Mouse (Mus musculus) lung, postnatal 0 days (tissue): ENCODE measurements around the gene Grm7. TPM values are rescaled to one million over a fixed set of nuclear protein-coding genes. Genes with fewer than 3 reads are reported as not detected.

Experiments
- ATAC-seq: fragments of 200-750 bp; cut with Nextera tagmentation; 2 replicates; pipeline ENCODE4 v1.8.0; 2017; ENCODE audit warnings: moderate library complexity
- DNase-seq: peaks from one replicate; pipeline ENCODE4 v3.0.0-alpha.2; 2016; ENCODE audit warnings: low spot score
- H3K27ac ChIP-seq: fragments of 300-500 bp; sonication (generic); 2 replicates; pipeline ENCODE4 v1.5.1; 2014; ENCODE audit warnings: antibody characterized with exemption, mild to moderate bottlenecking, low read length, mixed read lengths
- H3K27me3 ChIP-seq: fragments of 300-500 bp; sonication (generic); replicated peaks from 2 replicates; pipeline ENCODE4 v1.6.1; 2014; ENCODE audit warnings: low read length, mixed read lengths; ENCODE audit not compliant: insufficient read depth
- H3K36me3 ChIP-seq: fragments of 300-500 bp; sonication (generic); 2 replicates; pipeline ENCODE4 v1.6.1; 2014; ENCODE audit warnings: low read length, mixed read lengths; ENCODE audit not compliant: insufficient read depth
- H3K4me1 ChIP-seq: fragments of 300-500 bp; sonication (generic); 2 replicates; pipeline ENCODE4 v1.6.1; 2014; ENCODE audit warnings: antibody characterized with exemption, low read depth, low read length, mixed read lengths; ENCODE audit not compliant: insufficient read depth
- H3K4me2 ChIP-seq: fragments of 300-500 bp; sonication (generic); replicated peaks from 2 replicates; pipeline ENCODE4 v1.6.1; 2014; ENCODE audit warnings: low read depth, mild to moderate bottlenecking, low read length, moderate library complexity, mixed read lengths
- H3K4me3 ChIP-seq: fragments of 300-500 bp; sonication (generic); 2 replicates; pipeline ENCODE4 v1.5.1; 2014; ENCODE audit warnings: low read depth, low read length
- H3K9ac ChIP-seq: fragments of 300-500 bp; sonication (generic); replicated peaks from 2 replicates; pipeline ENCODE4 v1.6.1; 2014; ENCODE audit warnings: low read depth, mild to moderate bottlenecking
- H3K9me3 ChIP-seq: fragments of 300-500 bp; sonication (generic); 2 replicates; pipeline ENCODE4 v1.6.1; 2016; ENCODE audit warnings: low read length, mixed read lengths
- CTCF ChIP-seq: IDR thresholded peaks from 2 replicates; pipeline ENCODE4 v1.5.1; 2016; ENCODE audit warnings: antibody characterized with exemption, mild to moderate bottlenecking
- EP300 ChIP-seq: IDR thresholded peaks from 2 replicates; pipeline ENCODE4 v1.6.1; 2016; ENCODE audit warnings: antibody characterized with exemption, mild to moderate bottlenecking, control low read depth
- WGBS: fragments of 180-500 bp; shearing (Covaris S2); extraction: QIAGEN DNeasy Blood & Tissue Kit; methylation state at CpG from one replicate; pipeline ENCODE4 v1.1.7; 2014; 5-methylcytosine and 5-hydroxymethylcytosine counted together
- polyA plus RNA-seq: library from polyadenylated mRNA; unstranded; fragments of >200 nt; fragmentation: Nextera tagmentation; extraction: Ambion mirVana; gene quantifications from 2 replicates; pipeline ENCODE4 v1.2.1, GENCODE M21; 2015

The Grm7 gene
- polyA plus RNA-seq, 1 experiment from 2014 or later: not detected

GRCm38 (mm10) chr6:111105485-111105884 lies 460.1 kb downstream of the Grm7 start:
- Histone ChIP-seq H3K9ac (no peak overlapping the region), H3K4me1 (no peaks in the 10 kb centered on the region), H3K27me3 (no peaks in the 10 kb centered on the region), H3K4me3 (no peak overlapping the region), H3K9me3 (no peaks in the 10 kb centered on the region), H3K4me2 (no peak overlapping the region), H3K36me3 (no peaks in the 10 kb centered on the region), H3K27ac (no peak overlapping the region)
- 63% methylated on average over 1 of the region's 1 CpGs for WGBS
- ATAC-seq (no peak), DNase-seq (no peak)
- TF ChIP-seq CTCF: no peak
- TF ChIP-seq EP300: no peak

- Histone ChIP-seq H3K27ac (no peak overlapping the region), H3K27me3 (no peaks in the 10 kb centered on the region), H3K36me3 (no peaks in the 10 kb centered on the region), H3K9ac (no peak overlapping the region), H3K4me3 (no peak overlapping the region), H3K4me2 (no peak overlapping the region), H3K9me3 (no peaks in the 10 kb centered on the region), H3K4me1 (no peaks in the 10 kb centered on the region)
- TF ChIP-seq CTCF (no peak), EP300 (no peak)
- DNase-seq (no peak), ATAC-seq (no peak)
- WGBS: 67% methylated on average over 1 of the region's 1 CpGs
These were observed 515.7 kb downstream of the Grm7 start for GRCm38 (mm10) chr6:111161037-111161436.

- Histone ChIP-seq H3K27ac (no peak overlapping the region), H3K36me3 (no peaks in the 10 kb centered on the region), H3K4me2 (no peak overlapping the region), H3K9me3 (no peaks in the 10 kb centered on the region), H3K4me1 (no peaks in the 10 kb centered on the region), H3K4me3 (no peak overlapping the region), H3K27me3 (no peaks in the 10 kb centered on the region), H3K9ac (no peak overlapping the region)
- no peak for TF ChIP-seq EP300
- TF ChIP-seq CTCF: no peak
- 85% methylated on average over 3 of the region's 3 CpGs for WGBS
- no peak for DNase-seq
- ATAC-seq: no peak
These were observed 550.0 kb downstream of the Grm7 start for GRCm38 (mm10) chr6:111195333-111195732.

GRCm38 (mm10) chr6:111221083-111221729 lies 575.8 kb downstream of the Grm7 start:
- DNase-seq (no peak), ATAC-seq (no peak)
- Histone ChIP-seq H3K27ac (no peak overlapping the region), H3K4me2 (no peak overlapping the region), H3K9ac (no peak overlapping the region), H3K36me3 (no peaks in the 10 kb centered on the region), H3K27me3 (no peaks in the 10 kb centered on the region), H3K4me1 (no peaks in the 10 kb centered on the region), H3K9me3 (no peaks in the 10 kb centered on the region), H3K4me3 (no peak overlapping the region)
- 70% methylated on average over 6 of the region's 6 CpGs for WGBS
- TF ChIP-seq EP300 (no peak), CTCF (no peak)

- H3K9me3 ChIP-seq: no peaks in the 10 kb centered on the region
- TF ChIP-seq EP300: no peak
- no peak for TF ChIP-seq CTCF
- WGBS: 59% methylated on average over 5 of the region's 5 CpGs
- no peaks in the 10 kb centered on the region for H3K27me3 ChIP-seq
- no peaks in the 10 kb centered on the region for H3K4me1 ChIP-seq
- H3K9ac ChIP-seq: no peak overlapping the region
- H3K36me3 ChIP-seq: no peaks in the 10 kb centered on the region
- ATAC-seq (no peak), DNase-seq (no peak)
- H3K27ac ChIP-seq: no peak overlapping the region
- H3K4me2 ChIP-seq: no peak overlapping the region
- H3K4me3 ChIP-seq: no peak overlapping the region
These were observed 609.8 kb downstream of the Grm7 start for GRCm38 (mm10) chr6:111255215-111255614.

GRCm38 (mm10) chr6:111256939-111257338 lies 611.6 kb downstream of the Grm7 start:
- ATAC-seq: no peak
- DNase-seq: no peak

More at GRCm38 (mm10) chr6:111256939-111257338, 611.6 kb downstream of the Grm7 start:
- Histone ChIP-seq H3K4me2 (no peak overlapping the region), H3K4me1 (no peaks in the 10 kb centered on the region), H3K9me3 (no peaks in the 10 kb centered on the region), H3K9ac (no peak overlapping the region), H3K36me3 (no peaks in the 10 kb centered on the region), H3K27ac (no peak overlapping the region), H3K27me3 (no peaks in the 10 kb centered on the region), H3K4me3 (no peak overlapping the region)
- TF ChIP-seq EP300 (no peak), CTCF (no peak)
- WGBS: 81% methylated on average over 3 of the region's 3 CpGs
